Mouse (Mus musculus) gastrocnemius, adult 18-20 months (tissue): ENCODE measurements around the gene Pigs. TPM values are rescaled to one million over a fixed set of nuclear protein-coding genes. Genes with fewer than 3 reads are reported as not detected.

Experiments used
- DNase-seq: peaks from one replicate; pipeline ENCODE4 v3.0.0; 2021; ENCODE audit warnings: low spot score
- long read RNA-seq, 2 experiments: library from polyadenylated mRNA; stranded (forward); transcript quantifications; one replicate each; pipeline ENCODE4 v2.0.0; 2021
- total RNA-seq, 2 experiments: library from RNA; stranded (reverse); gene quantifications; 2 replicates each; pipeline ENCODE4 v1.2.3; 2021

Pigs gene
- total RNA-seq = 10 to 100 TPM; 18.2 to 19.2 TPM
- long read RNA-seq, experiment 1, transcript Pigs-201 (12 exons, 2,501 nt) = major isoform, 58 of 82 reads
- long read RNA-seq, experiment 1, partial matches to known transcripts = 10 of 82 reads
- long read RNA-seq, experiment 1, other reads (novel, unspliced or antisense) = 14 of 82 reads
- long read RNA-seq, experiment 2, transcript Pigs-201 (12 exons, 2,501 nt) = major isoform, 43 of 53 reads
- long read RNA-seq, experiment 2, partial matches to known transcripts = 6 of 53 reads
- long read RNA-seq, experiment 2, other reads (novel, unspliced or antisense) = 4 of 53 reads

GRCm38 (mm10) chr11:78327634-78328511, at the start of gene Pigs:
Gene Pigs, plus strand, starts transcription at chr11:78328415.
- peak; percentile 98 for DNase-seq

DNA sequence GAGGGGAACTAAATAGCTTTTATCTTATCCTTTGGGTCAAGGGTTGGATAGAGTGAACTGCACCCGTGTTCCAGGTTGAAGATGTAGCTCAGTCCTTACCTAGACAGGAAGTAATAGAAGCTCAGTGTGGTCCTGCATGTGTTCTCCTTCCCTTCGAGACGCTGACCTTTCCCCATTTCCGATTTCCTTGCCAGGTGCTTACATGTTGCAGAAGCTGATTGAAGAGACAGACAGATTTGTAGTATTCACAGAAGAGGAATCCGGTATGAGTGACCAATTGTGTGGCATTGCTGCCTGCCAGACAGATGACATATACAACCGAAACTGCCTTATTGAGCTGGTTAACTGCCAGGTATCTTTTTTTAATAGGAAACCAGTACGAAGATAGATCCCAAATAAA, 49.4 kb upstream of the Pigs start:
- DNase-seq = no peak

DNA sequence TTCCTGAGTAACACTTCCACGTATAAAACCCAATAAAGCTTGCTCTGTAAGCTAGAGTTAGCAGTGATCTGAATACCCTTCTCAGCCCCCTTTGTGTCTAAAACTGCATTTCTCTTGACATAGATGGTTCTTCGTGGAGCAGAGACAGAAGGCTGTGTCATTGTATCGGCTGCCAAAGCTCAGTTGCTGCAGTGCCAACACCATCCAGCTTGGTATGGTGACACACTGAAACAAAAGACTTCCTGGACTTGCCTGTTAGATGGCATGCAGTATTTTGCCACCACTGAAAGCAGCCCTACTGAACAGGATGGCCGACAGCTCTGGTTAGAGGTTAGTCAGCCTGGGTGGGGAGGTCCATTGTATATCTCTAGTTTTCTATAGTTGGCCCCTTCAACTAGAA, 48.6 kb upstream of the Pigs start:
- no peak for DNase-seq

GRCm38 (mm10) chr11:78289146-78289763, 39.0 kb upstream of the Pigs start:
- no peak for DNase-seq

DNA sequence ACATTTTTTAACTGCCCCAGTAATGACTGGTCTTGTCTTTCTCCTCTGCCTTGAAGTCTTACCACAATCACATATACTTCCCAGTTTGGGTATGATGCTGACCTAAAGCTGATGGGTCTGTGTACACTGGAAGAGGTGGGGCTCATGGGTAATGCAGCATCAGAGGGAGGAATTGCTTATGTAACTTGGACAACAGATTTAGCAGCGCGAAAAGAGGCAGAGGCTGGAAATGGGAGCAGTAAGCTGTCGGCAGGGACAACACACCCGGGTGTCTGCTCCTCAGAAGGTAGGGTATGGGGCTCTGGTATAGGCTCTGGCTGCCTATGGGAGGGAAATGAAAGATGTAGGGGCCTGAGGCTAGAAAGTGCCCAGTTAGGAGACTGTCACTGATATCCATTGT, 37.6 kb upstream of the Pigs start, which contains the start of gene BC030499:
TSS of gene BC030499 (plus strand) at position 188 of the 400 bp plus-strand sequence.
- DNase-seq = no peak

DNA sequence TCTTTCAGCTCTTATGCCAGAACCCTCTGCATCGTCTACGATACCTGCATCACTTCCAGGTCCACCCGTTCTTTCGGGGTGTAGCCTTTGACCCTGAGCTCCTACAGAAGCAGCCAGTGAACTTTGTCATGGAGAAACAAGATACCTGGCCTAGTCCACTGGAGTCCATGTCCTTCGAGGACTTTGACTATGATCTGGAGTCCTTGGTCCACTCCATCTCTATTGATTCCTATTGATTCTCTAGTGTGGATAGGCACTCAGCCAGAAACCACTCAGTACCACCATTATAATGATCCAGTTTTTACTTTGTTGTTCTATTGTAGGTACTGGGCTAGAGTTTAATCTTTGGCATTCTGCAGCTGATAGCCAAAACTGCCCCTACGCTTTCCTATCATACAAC, 33.6 kb upstream of the Pigs start:
- no peak for DNase-seq

DNA sequence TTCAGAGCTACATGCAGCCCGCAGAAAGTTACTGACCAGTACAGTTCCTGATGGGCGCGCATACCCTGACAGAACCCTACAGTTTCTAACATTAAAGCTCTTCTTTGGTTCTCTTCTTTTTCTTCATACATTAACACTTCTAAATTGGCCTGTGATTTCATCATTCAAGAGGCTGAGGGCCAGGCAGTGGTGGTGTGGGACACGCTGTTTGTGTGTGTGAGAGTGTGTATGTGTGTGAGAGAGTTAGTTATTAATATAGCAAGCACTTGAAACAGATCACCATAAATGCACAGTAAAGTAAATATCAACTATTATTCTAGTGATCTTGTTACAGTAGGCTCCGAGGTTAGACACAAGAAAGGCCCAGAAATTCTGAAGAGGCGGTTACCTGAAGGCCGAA, 27.3 kb upstream of the Pigs start:
- no peak for DNase-seq

GRCm38 (mm10) chr11:78301357-78302084, 26.7 kb upstream of the Pigs start, which contains the start of gene Spag5:
Gene Spag5, plus strand, starts transcription at chr11:78301529.
- DNase-seq = peak; percentile 91

GRCm38 (mm10) chr11:78305272-78305671, 22.9 kb upstream of the Pigs start:
- DNase-seq = peak; percentile 32

DNA sequence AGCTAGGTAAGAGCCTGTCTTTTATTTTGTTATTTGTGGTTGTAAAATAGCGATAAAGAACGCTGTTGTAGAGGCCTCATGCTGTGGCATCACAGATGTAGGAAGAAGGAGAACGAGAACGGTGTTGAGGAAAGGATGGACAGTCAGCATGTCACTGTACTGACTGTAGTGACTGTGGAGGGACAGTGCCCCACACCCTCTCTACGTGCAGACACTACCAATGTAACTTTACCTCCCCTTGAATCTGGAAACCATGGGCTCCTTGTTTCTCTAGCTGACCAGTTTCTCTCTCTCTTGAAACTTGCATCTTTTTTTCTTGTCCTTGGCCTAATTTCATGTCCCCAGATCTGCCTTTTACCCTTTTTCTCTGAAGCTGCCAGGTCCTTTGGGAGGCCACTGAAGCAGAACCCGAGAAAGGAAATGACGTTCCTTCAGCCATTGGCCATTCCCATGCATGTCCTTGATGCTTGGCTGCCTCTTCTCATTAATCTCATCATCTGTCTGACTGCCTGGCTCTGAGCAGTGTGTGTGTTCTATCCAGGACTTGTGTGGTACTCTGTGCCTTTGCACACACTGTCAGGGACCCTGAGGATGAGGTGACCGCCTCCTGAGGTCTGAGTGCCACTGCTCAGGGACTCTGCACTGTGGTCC, 17.2 kb upstream of the Pigs start:
- no peak for DNase-seq

DNA sequence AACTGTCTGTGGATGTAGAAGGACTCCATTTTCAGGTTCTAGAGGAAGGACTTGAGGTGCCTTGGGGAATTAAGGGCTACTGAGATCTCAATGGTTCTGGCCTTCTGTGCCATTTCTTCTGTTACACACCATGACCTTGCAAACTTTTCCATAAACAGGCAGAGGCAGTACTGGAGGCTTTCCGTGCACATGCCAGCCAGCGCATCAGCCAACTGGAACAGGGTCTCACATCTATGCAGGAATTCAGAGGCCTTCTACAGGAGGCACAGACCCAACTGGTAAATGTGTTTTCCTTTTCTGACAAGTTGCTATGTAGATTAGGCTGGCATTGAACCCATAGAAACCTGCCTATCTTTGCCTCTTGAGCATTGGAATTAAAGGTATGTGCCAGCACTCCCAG, 14.6 kb upstream of the Pigs start:
- no peak for DNase-seq

GRCm38 (mm10) chr11:78318411-78318810, 9.8 kb upstream of the Pigs start:
- no peak for DNase-seq

GRCm38 (mm10) chr11:78322076-78322831, 6.0 kb upstream of the Pigs start:
- no peak for DNase-seq

DNA sequence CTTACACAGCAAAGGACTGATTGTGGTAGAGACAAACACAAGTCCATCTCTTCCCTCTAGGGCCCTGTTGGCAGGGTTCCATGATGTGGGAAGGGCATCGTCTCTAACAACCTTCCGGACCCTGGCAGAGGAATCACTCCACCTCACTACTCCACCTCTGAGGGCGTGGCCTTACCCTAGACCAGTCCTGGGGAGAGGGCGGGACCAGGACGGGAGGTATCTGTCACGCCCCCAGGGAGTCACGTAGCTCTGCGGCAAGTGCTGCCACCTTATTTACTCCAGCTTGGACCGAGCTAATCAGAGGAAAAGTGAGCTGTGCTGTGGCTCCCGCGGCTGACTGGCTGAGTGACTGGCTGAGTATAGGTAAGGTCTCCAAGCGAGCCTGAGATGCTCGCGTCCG, 5.4 kb upstream of the Pigs start, which contains the start of gene Aldoc:
TSS of gene Aldoc (plus strand) at position 109 of the 400 bp plus-strand sequence.
- DNase-seq = peak; percentile 69

GRCm38 (mm10) chr11:78324000-78324785, 4.0 kb upstream of the Pigs start:
- no peak for DNase-seq

GRCm38 (mm10) chr11:78324965-78325364, 3.2 kb upstream of the Pigs start:
- no peak for DNase-seq

DNA sequence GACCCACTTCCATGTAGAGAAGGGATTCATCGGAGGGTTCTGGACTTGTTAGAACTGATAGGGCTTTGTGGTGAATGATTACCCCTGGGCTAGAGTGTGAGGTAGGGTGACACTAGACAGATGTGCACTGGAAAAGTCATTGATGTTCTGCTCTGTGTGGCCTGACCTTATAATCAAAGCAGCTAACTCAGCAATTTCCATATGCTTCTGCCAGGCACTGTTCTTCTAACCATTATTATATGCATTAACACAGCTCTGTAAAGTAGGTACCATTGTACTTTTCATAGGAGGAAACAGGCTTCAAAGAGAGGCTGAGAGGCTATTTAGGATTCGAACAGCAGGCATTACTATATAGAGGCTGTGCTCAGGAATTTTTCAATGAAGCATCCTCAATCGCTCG, 1.0 kb upstream of the Pigs start:
- no peak for DNase-seq

- no peak for DNase-seq
These were observed 369 bp downstream of the Pigs start for GRCm38 (mm10) chr11:78328512-78329056.

DNA sequence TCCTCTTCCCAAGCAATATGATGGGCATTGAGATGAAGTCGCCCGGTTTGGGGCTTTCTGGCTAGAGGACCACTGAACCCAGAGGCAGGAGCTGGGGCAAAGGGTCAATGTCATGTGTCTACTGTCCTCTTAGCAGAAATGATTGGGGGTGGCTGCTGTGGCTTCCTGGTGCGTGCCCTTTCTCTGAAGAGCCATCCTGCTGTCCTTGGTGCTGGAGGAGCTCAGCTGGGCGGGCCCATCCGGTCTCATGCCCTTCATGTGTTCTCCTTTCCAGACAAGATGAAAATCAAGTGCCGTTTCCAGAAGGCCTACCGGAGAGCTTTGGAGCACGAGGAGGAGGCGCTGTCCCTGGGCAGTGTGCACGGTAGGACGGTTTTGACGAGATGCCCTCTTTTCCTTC, 4.5 kb downstream of the Pigs start:
- no peak for DNase-seq
